Mouse (Mus musculus) olfactory bulb, adult 2 months (tissue): ENCODE measurements around the gene Tmed2.

Experiments used
- CTCF ChIP-seq: fragments of 200-500 bp; IDR thresholded peaks from 2 replicates; pipeline ENCODE4 v1.5.1; 2012; ENCODE audit warnings: low read depth, mild to moderate bottlenecking, low read length, moderate library complexity; ENCODE audit not compliant: insufficient read depth
- POLR2A ChIP-seq: fragments of 200-500 bp; IDR thresholded peaks from 2 replicates; pipeline ENCODE4 v1.6.1; 2012; ENCODE audit warnings: mild to moderate bottlenecking, low read depth, low read length, moderate library complexity; ENCODE audit not compliant: insufficient read depth

- TF ChIP-seq CTCF (no peak), POLR2A (peak; percentile 72; the same call in 1 of the 2 replicates)
These were observed 12.2 kb downstream of the Tmed2 start, which contains the start of gene Ddx55 for GRCm38 (mm10) chr5:124552558-124553307.
